Mouse (Mus musculus): ENCODE measurements around the gene Wars.

GRCm38 (mm10) chr12:108892989-108893714, 822 bp downstream of the Wars start, which contains the start of gene Wdr25:
- TF ChIP-seq CTCF (IDR thresholded peaks at IDR 0.05; ENCODE audit: low read depth) (no peak), EP300 (IDR thresholded peaks at IDR 0.05; ENCODE audit: low read depth) (no peak)
